Mouse (Mus musculus): Measurements from ENCODE around the gene Ndufb7. TPM values are rescaled to one million over a fixed set of nuclear protein-coding genes. Genes with fewer than 3 reads are reported as not detected.

Gene Ndufb7
- polyA plus RNA-seq, 1 experiment from 2014 or later, result 345 TPM

DNA sequence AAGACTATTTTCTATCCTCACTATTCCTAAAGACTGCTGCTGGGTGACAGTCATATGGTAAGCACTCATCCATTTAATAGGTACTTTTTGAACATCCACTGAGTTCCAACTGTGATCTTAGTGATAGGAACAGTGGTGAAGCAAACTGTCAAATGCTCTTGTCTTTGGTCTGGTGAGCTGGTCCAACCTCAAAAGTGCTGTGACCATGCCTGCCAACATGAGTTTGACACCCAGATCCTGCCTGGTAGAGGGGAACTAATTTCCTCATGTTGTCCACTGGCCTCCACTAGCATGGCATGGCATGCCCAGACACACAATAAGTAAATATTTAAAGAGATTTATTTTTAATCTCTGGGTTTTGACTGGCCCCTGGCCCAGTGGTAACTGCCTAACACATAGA, 50.2 kb downstream of the Ndufb7 start:
- Histone ChIP-seq H3K27me3 (ENCODE audit: control insufficient read depth, insufficient read depth, low read length) (no peaks in the 10 kb centered on the region), H3K36me3 (ENCODE audit: control insufficient read depth, insufficient read depth, low read length) (peaks cover 17% of the 10 kb centered on the region), H3K4me1 (ENCODE audit: control insufficient read depth, insufficient read depth, low read length) (no peaks in the 10 kb centered on the region), H3K27ac (ENCODE audit: low read length) (no peak overlapping the region), H3K9ac (replicated peaks; ENCODE audit: low read depth, low read length) (no peak overlapping the region), H3K4me2 (replicated peaks; ENCODE audit: low read depth, low read length) (no peak overlapping the region), H3K4me3 (ENCODE audit: low read depth, low read length) (no peak overlapping the region), H3K9me3 (ENCODE audit: control insufficient read depth, low read depth, low read length) (no peaks in the 10 kb centered on the region)
- no peak for ATAC-seq (ENCODE audit: insufficient number of reproducible peaks, insufficient read depth, low FRiP score, low read depth)

DNA sequence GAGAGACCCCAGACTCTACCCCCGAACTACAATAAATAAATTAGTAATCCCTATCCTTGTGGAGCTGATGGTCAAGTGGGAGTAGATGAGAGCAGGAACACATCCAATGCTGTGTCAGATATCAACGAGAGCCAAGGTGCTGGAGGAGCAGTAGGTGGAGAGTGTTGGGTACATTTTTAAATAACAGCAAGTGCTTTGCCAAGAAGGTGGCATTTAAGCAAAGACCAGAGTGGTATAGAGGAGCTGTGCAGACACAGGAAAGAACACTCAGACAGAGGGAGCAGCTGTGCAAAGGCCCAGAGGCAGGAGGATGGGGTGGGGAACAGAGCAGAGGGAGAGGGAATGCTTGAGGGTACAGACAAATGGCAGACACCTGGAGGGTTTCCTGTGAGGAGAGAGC, 50.6 kb downstream of the Ndufb7 start:
- H3K4me1 ChIP-seq (ENCODE audit: control insufficient read depth, insufficient read depth, low read length), result no peaks in the 10 kb centered on the region
- H3K9ac ChIP-seq (replicated peaks; ENCODE audit: low read depth, low read length), result no peak overlapping the region
- H3K9me3 ChIP-seq (ENCODE audit: control insufficient read depth, low read depth, low read length), result no peaks in the 10 kb centered on the region
- H3K36me3 ChIP-seq (ENCODE audit: control insufficient read depth, insufficient read depth, low read length), result peaks cover 12% of the 10 kb centered on the region
- H3K27ac ChIP-seq (ENCODE audit: low read length), result no peak overlapping the region
- H3K4me3 ChIP-seq (ENCODE audit: low read depth, low read length), result no peak overlapping the region
- WGBS, result 78% methylated on average over 2 of the region's 2 CpGs
- no peak for ATAC-seq (ENCODE audit: insufficient number of reproducible peaks, insufficient read depth, low FRiP score, low read depth)
- no peaks in the 10 kb centered on the region for H3K27me3 ChIP-seq (ENCODE audit: control insufficient read depth, insufficient read depth, low read length)
- H3K4me2 ChIP-seq (replicated peaks; ENCODE audit: low read depth, low read length), result no peak overlapping the region

DNA sequence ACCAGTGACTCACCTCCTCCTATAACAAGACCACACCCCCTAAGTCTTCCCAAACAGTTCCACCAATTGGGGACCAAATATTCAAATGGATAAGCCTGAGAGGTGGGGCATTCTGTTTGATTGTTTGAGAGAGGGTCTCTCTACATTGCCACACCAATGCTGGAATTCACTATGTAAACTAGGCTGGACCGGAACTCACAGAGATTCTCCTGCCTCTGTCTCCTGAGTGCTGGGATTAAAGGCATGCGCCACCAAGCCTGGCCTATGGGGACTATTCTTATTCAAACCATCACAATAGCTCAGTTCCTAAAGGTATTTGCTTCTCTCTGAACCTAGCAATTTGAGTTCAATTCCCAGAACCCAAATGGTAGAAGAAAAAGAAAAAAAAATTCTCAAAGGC, 52.1 kb downstream of the Ndufb7 start:
- Histone ChIP-seq H3K4me3 (ENCODE audit: low read depth, low read length) (no peak overlapping the region), H3K27ac (ENCODE audit: low read length) (no peak overlapping the region), H3K9ac (replicated peaks; ENCODE audit: low read depth, low read length) (no peak overlapping the region), H3K27me3 (ENCODE audit: control insufficient read depth, insufficient read depth, low read length) (no peaks in the 10 kb centered on the region), H3K4me2 (replicated peaks; ENCODE audit: low read depth, low read length) (no peak overlapping the region), H3K9me3 (ENCODE audit: control insufficient read depth, low read depth, low read length) (no peaks in the 10 kb centered on the region), H3K36me3 (ENCODE audit: control insufficient read depth, insufficient read depth, low read length) (no peaks in the 10 kb centered on the region), H3K4me1 (ENCODE audit: control insufficient read depth, insufficient read depth, low read length) (no peaks in the 10 kb centered on the region)
- 90% methylated on average over 2 of the region's 2 CpGs for WGBS
- ATAC-seq (ENCODE audit: insufficient number of reproducible peaks, insufficient read depth, low FRiP score, low read depth), result no peak

DNA sequence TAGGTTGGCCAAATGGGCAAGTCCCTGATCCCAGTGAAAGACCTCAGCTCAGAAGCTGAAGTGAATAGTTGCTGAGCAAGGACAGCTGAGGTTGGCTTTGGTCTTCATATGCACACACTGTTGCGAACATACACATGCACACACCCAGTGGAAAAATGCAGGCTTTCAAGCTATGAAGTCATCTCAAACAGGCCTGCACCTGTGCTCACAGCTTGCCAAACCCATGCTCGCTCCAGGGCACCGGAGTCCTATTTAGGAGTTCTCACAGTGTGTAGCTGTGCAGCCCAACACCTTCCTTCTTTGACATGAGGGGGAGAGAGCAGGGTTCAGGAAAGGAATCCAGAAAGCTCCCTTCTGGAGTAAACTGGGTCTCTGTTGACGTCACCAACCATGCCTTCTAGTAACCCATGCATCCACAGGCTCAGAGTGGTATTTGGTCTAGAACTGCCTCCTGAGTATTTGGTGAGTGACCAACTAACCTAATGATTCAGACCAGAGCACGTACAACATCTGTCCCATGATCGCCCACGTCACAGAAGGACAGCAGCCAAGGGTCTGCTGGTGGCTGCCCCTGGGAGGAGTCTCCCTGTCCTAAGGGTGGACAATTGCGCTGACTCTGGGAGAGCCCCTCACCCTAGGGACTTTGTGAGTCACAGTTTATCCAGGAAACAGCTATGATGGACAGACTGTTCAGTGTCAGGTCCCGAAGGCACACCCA, 53.3 kb downstream of the Ndufb7 start:
- Histone ChIP-seq H3K9ac (replicated peaks; ENCODE audit: low read depth, low read length) (no peak overlapping the region), H3K27ac (ENCODE audit: low read length) (peak overlapping the region; percentile 44; the same call in 1 of the 2 replicates)
- peak; percentile 44 for ATAC-seq (ENCODE audit: insufficient number of reproducible peaks, insufficient read depth, low FRiP score, low read depth)

More for the DNA sequence above, 53.3 kb downstream of the Ndufb7 start:
- Histone ChIP-seq H3K27me3 (ENCODE audit: control insufficient read depth, insufficient read depth, low read length) (no peaks in the 10 kb centered on the region), H3K4me1 (ENCODE audit: control insufficient read depth, insufficient read depth, low read length) (no peaks in the 10 kb centered on the region), H3K4me2 (replicated peaks; ENCODE audit: low read depth, low read length) (no peak overlapping the region), H3K4me3 (ENCODE audit: low read depth, low read length) (no peak overlapping the region), H3K36me3 (ENCODE audit: control insufficient read depth, insufficient read depth, low read length) (no peaks in the 10 kb centered on the region), H3K9me3 (ENCODE audit: control insufficient read depth, low read depth, low read length) (no peaks in the 10 kb centered on the region)
- WGBS, result 80% methylated on average over 9 of the region's 9 CpGs

Other genes with a start within 250 kb of the Ndufb7 start
- 17.2 and 18.6 TPM in 2 replicates for gene Elmod2, start 234.2 kb upstream of the Ndufb7 start, polyA plus RNA-seq (2014; fragmentation: Nextera tagmentation; extraction: Ambion mirVana)
- gene Mgat4d, start 218.2 kb upstream of the Ndufb7 start, polyA plus RNA-seq (2014; fragmentation: Nextera tagmentation; extraction: Ambion mirVana), result not detected in 2 replicates
- 0.33 and 0.84 TPM in 2 replicates for gene Clgn, start 176.8 kb upstream of the Ndufb7 start, polyA plus RNA-seq (2014; fragmentation: Nextera tagmentation; extraction: Ambion mirVana)
- gene Scoc, start 108.3 kb upstream of the Ndufb7 start, polyA plus RNA-seq (2014; fragmentation: Nextera tagmentation; extraction: Ambion mirVana), result 123 and 132 TPM in 2 replicates
- not detected in 2 replicates for gene Olfr370, start 30.9 kb upstream of the Ndufb7 start, polyA plus RNA-seq (2014; fragmentation: Nextera tagmentation; extraction: Ambion mirVana)
- 629 and 635 TPM in 2 replicates for gene Tecr, start 41.3 kb downstream of the Ndufb7 start, polyA plus RNA-seq (2014; fragmentation: Nextera tagmentation; extraction: Ambion mirVana)
- 59.5 and 59.6 TPM in 2 replicates for gene Dnajb1, start 41.5 kb downstream of the Ndufb7 start, polyA plus RNA-seq (2014; fragmentation: Nextera tagmentation; extraction: Ambion mirVana)
- gene Gipc1, start 86.0 kb downstream of the Ndufb7 start, polyA plus RNA-seq (2014; fragmentation: Nextera tagmentation; extraction: Ambion mirVana), result 180 and 185 TPM in 2 replicates
- gene Ptger1, start 100.0 kb downstream of the Ndufb7 start, polyA plus RNA-seq (2014; fragmentation: Nextera tagmentation; extraction: Ambion mirVana), result 3.1 and 5.4 TPM in 2 replicates
- gene Pkn1, start 132.5 kb downstream of the Ndufb7 start, polyA plus RNA-seq (2014; fragmentation: Nextera tagmentation; extraction: Ambion mirVana), result 30.1 and 30.7 TPM in 2 replicates
- gene Ddx39, start 148.5 kb downstream of the Ndufb7 start, polyA plus RNA-seq (2014; fragmentation: Nextera tagmentation; extraction: Ambion mirVana), result 141 and 147 TPM in 2 replicates
- 39.2 and 40.7 TPM in 2 replicates for gene Adgre5, start 174.7 kb downstream of the Ndufb7 start, polyA plus RNA-seq (2014; fragmentation: Nextera tagmentation; extraction: Ambion mirVana)